8 mouse cellular contexts compared by ENCODE assay signal in the genomic region with DNA sequence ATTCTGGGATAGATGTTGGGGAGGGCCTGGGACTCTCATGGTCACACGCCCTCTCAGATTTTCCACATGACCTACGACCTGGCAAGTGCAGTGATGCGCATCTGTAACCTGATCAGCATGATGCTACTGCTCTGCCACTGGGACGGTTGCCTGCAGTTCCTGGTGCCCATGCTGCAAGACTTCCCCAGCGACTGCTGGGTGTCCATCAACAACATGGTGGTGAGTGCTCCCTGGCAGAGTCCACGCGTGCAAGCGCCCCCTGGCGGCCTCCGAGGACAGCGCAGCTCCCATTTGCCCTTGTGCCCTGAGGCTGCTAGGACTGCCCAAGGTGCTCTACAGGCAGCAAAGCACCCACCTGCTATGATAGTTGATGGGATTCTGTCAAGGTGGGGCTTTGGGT. TPM values are rescaled to one million over a fixed set of nuclear protein-coding genes. Genes with fewer than 3 reads are reported as not detected.
DNase-seq lines count a peak whose midpoint lies in the region; ATAC-seq and TF ChIP-seq lines count a peak whose summit lies in the region.
"Had no signal": no experiment of that assay in that cellular context is flagged by ENCODE, and none has a peak within 500 bp of the region (broad histone marks: within the 10 kb centered on the region; RNA-seq: fewer than 3 reads in every experiment).

No protein-coding gene starts in this region.

- DNase-seq in neural tube, embryonic 11.5 days (ENCODE audit: low spot score), result peak; percentile 48
- peak; percentile 85 for DNase-seq in adrenal gland, postnatal 14 days
- DNase-seq in gastrocnemius, postnatal 14 days, result peak; percentile 59
- DNase-seq in liver, embryonic 14.5 days (ENCODE audit: low read depth in 3 of 3, low spot score in 3 of 3), result peak in 1 of 3 experiments; percentile 47
- DNase-seq in spleen, adult 2 months (ENCODE audit: low read depth in 1 of 2, low spot score in 2 of 2), result peak in 1 of 2 experiments; percentile 27
- no peak for DNase-seq in left cerebral cortex, postnatal 14 days (ENCODE audit: low spot score in 2 of 2)

- H3K9me3 ChIP-seq in neural tube, embryonic 11.5 days (ENCODE audit: control insufficient read depth, low read length), result no peaks in the 10 kb centered on the region
- H3K9me3 ChIP-seq in neural tube, embryonic 15.5 days (replicated peaks), result no peaks in the 10 kb centered on the region
- no peaks in the 10 kb centered on the region for H3K9me3 ChIP-seq in liver, embryonic 14.5 days (ENCODE audit: control insufficient read depth, low read length)

- WGBS in neural tube, embryonic 11.5 days, result 42% methylated on average over 11 of the region's 11 CpGs
- 46% methylated on average over 11 of the region's 11 CpGs for WGBS in neural tube, embryonic 15.5 days
- 30% methylated on average over 11 of the region's 11 CpGs for WGBS in liver, embryonic 14.5 days (ENCODE audit: insufficient replicate concordance)
- WGBS in spleen, adult 2 months, result 37% methylated on average over 11 of the region's 11 CpGs

- TF ChIP-seq POLR2A in spleen, adult 2 months (IDR thresholded peaks at IDR 0.05; ENCODE audit: low read depth, low read length), result no peak

- ATAC-seq in neural tube, embryonic 11.5 days (ENCODE audit: insufficient read depth, low FRiP score, low TSS enrichment), result no peak
- ATAC-seq in neural tube, embryonic 15.5 days (ENCODE audit: low FRiP score), result no peak
- no peak for ATAC-seq in liver, embryonic 14.5 days (ENCODE audit: insufficient read depth)

- no peak for TF ChIP-seq EP300 in liver, embryonic 14.5 days (IDR thresholded peaks at IDR 0.05; ENCODE audit: low read depth)

- H3K4me2 ChIP-seq in neural tube, embryonic 11.5 days (ENCODE audit: low read depth), result no peak overlapping the region
- H3K4me2 ChIP-seq in neural tube, embryonic 15.5 days, result no peak overlapping the region
- H3K4me2 ChIP-seq in liver, embryonic 14.5 days (ENCODE audit: low read depth), result no peak overlapping the region

- H3K27me3 ChIP-seq in neural tube, embryonic 11.5 days (ENCODE audit: control insufficient read depth, insufficient read depth, low read length), result no peaks in the 10 kb centered on the region
- H3K27me3 ChIP-seq in neural tube, embryonic 15.5 days (replicated peaks), result no peaks in the 10 kb centered on the region; the same call in 1 of the 2 replicates
- H3K27me3 ChIP-seq in liver, embryonic 14.5 days (ENCODE audit: control insufficient read depth, insufficient read depth, low read length), result no peaks in the 10 kb centered on the region
- no peaks in the 10 kb centered on the region for H3K27me3 ChIP-seq in spleen, adult 2 months (ENCODE audit: control insufficient read depth, insufficient read depth, low read length)

- peak; percentile 99 for TF ChIP-seq CTCF in liver, embryonic 14.5 days (IDR thresholded peaks at IDR 0.05; ENCODE audit: low read depth)
- TF ChIP-seq CTCF in spleen, adult 2 months (IDR thresholded peaks at IDR 0.05; ENCODE audit: extremely low read depth, insufficient read depth, insufficient read length, insufficient replicate concordance), result peak; percentile 67; the same call in 1 of the 2 replicates

- H3K9ac ChIP-seq in neural tube, embryonic 11.5 days (ENCODE audit: low read length), result no peak overlapping the region
- no peak overlapping the region for H3K9ac ChIP-seq in neural tube, embryonic 15.5 days (replicated peaks)
- no peak overlapping the region for H3K9ac ChIP-seq in liver, embryonic 14.5 days (replicated peaks)

- no peak overlapping the region for H3K27ac ChIP-seq in neural tube, embryonic 11.5 days (ENCODE audit: low read depth, low read length)
- H3K27ac ChIP-seq in neural tube, embryonic 15.5 days (replicated peaks), result no peak overlapping the region
- no peak overlapping the region for H3K27ac ChIP-seq in liver, embryonic 14.5 days
- H3K27ac ChIP-seq in spleen, adult 2 months (ENCODE audit: insufficient read depth, low read length), result no peak overlapping the region

- intact Hi-C loops in gastrocnemius, postnatal 14 days (cut with DNase I; ENCODE audit: low total_unique reads), result no loop called here
- intact Hi-C loops in left cerebral cortex, postnatal 14 days (cut with DNase I), result no loop called here

- no peak overlapping the region for H3K4me3 ChIP-seq in neural tube, embryonic 11.5 days (ENCODE audit: low read depth, low read length)
- no peak overlapping the region for H3K4me3 ChIP-seq in neural tube, embryonic 15.5 days (replicated peaks)
- no peak overlapping the region for H3K4me3 ChIP-seq in liver, embryonic 14.5 days (ENCODE audit: insufficient read depth in 1 of 2, low read depth in 2 of 2, low read length in 2 of 2)
- H3K4me3 ChIP-seq in spleen, adult 2 months (ENCODE audit: extremely low read depth, insufficient read depth, insufficient read length), result no peak overlapping the region

- no peaks in the 10 kb centered on the region for H3K36me3 ChIP-seq in neural tube, embryonic 11.5 days (ENCODE audit: control insufficient read depth, insufficient read depth, low read length)
- peaks cover 18% of the 10 kb centered on the region for H3K36me3 ChIP-seq in neural tube, embryonic 15.5 days
- no peaks in the 10 kb centered on the region for H3K36me3 ChIP-seq in liver, embryonic 14.5 days (replicated peaks; ENCODE audit: control insufficient read depth, insufficient read depth, low read depth)
- no peaks in the 10 kb centered on the region for H3K36me3 ChIP-seq in spleen, adult 2 months (ENCODE audit: control insufficient read depth, insufficient read depth, low read length)

- no peaks in the 10 kb centered on the region for H3K4me1 ChIP-seq in neural tube, embryonic 11.5 days (ENCODE audit: control insufficient read depth, insufficient read depth, low read length)
- H3K4me1 ChIP-seq in neural tube, embryonic 15.5 days, result no peaks in the 10 kb centered on the region
- no peaks in the 10 kb centered on the region for H3K4me1 ChIP-seq in liver, embryonic 14.5 days (replicated peaks; ENCODE audit: control insufficient read depth in 2 of 2, insufficient read depth in 2 of 2, low read length in 1 of 2)
- no peaks in the 10 kb centered on the region for H3K4me1 ChIP-seq in spleen, adult 2 months (ENCODE audit: control insufficient read depth, insufficient read depth, insufficient read length)

RNA-seq across cellular contexts. Expression of a gene that starts 9.7 kb away (rescaled TPM):
- polyA plus RNA-seq in neural tube, embryonic 11.5 days (2014; fragmentation: Nextera tagmentation; extraction: Ambion mirVana), result 0.28 and 0.57 TPM in 2 replicates
- polyA plus RNA-seq in neural tube, embryonic 15.5 days (2015; fragmentation: Nextera tagmentation; extraction: Ambion mirVana), result 2.0 and 3.0 TPM in 2 replicates
- 7.1 and 10.6 TPM in 2 replicates for total RNA-seq in adrenal gland, postnatal 14 days (2021)
- total RNA-seq in gastrocnemius, postnatal 14 days (2021), result under 1 TPM; 0.42 to 0.78 TPM
- polyA plus RNA-seq in liver, embryonic 14.5 days (2012; rRNA removed), result 0.09 and 0.17 TPM in 2 replicates
- not detected in 2 replicates for polyA plus RNA-seq in liver, embryonic 14.5 days (2014; fragmentation: Nextera tagmentation; extraction: Ambion mirVana)
- 0.77 and 1.5 TPM in 2 replicates for polyA plus RNA-seq in spleen, adult 2 months (2012; rRNA removed)
- total RNA-seq in left cerebral cortex, postnatal 14 days (2021), result 10 to 100 TPM; 93.4 to 99.2 TPM

RNA-seq across cellular contexts. Expression of a gene that starts 20.3 kb away (rescaled TPM):
- polyA plus RNA-seq in neural tube, embryonic 11.5 days (2014; fragmentation: Nextera tagmentation; extraction: Ambion mirVana), result 29.5 and 34.1 TPM in 2 replicates
- 43.4 TPM in 2 replicates for polyA plus RNA-seq in neural tube, embryonic 15.5 days (2015; fragmentation: Nextera tagmentation; extraction: Ambion mirVana)
- total RNA-seq in adrenal gland, postnatal 14 days (2021), result 59.2 and 65.4 TPM in 2 replicates
- 10 to 100 TPM; 21.5 to 21.6 TPM for total RNA-seq in gastrocnemius, postnatal 14 days (2021)
- polyA plus RNA-seq in liver, embryonic 14.5 days (2012; rRNA removed), result 17.4 and 17.9 TPM in 2 replicates
- polyA plus RNA-seq in liver, embryonic 14.5 days (2014; fragmentation: Nextera tagmentation; extraction: Ambion mirVana), result 10.1 and 13.3 TPM in 2 replicates
- 60.5 and 62.5 TPM in 2 replicates for polyA plus RNA-seq in spleen, adult 2 months (2012; rRNA removed)
- 10 to 100 TPM; 43.8 to 45.4 TPM for total RNA-seq in left cerebral cortex, postnatal 14 days (2021)

RNA-seq across cellular contexts. Expression of a gene that starts 21.8 kb away (rescaled TPM):
- 591 and 595 TPM in 2 replicates for polyA plus RNA-seq in neural tube, embryonic 11.5 days (2014; fragmentation: Nextera tagmentation; extraction: Ambion mirVana)
- polyA plus RNA-seq in neural tube, embryonic 15.5 days (2015; fragmentation: Nextera tagmentation; extraction: Ambion mirVana), result 958 and 1,001 TPM in 2 replicates
- total RNA-seq in adrenal gland, postnatal 14 days (2021), result 598 and 707 TPM in 2 replicates
- total RNA-seq in gastrocnemius, postnatal 14 days (2021), result 100 to 1,000 TPM; 496 to 497 TPM
- 469 and 579 TPM in 2 replicates for polyA plus RNA-seq in liver, embryonic 14.5 days (2012; rRNA removed)
- polyA plus RNA-seq in liver, embryonic 14.5 days (2014; fragmentation: Nextera tagmentation; extraction: Ambion mirVana), result 809 and 828 TPM in 2 replicates
- polyA plus RNA-seq in spleen, adult 2 months (2012; rRNA removed), result 208 and 255 TPM in 2 replicates
- 100 to 1,000 TPM; 785 to 820 TPM for total RNA-seq in left cerebral cortex, postnatal 14 days (2021)

RNA-seq across cellular contexts. Expression of a gene that starts 28.8 kb away (rescaled TPM):
- polyA plus RNA-seq in neural tube, embryonic 11.5 days (2014; fragmentation: Nextera tagmentation; extraction: Ambion mirVana), result 0.20 and 0.84 TPM in 2 replicates
- 2.7 and 3.4 TPM in 2 replicates for polyA plus RNA-seq in neural tube, embryonic 15.5 days (2015; fragmentation: Nextera tagmentation; extraction: Ambion mirVana)
- total RNA-seq in adrenal gland, postnatal 14 days (2021), result not detected in 2 replicates
- not detected for total RNA-seq in gastrocnemius, postnatal 14 days (2021)
- polyA plus RNA-seq in liver, embryonic 14.5 days (2012; rRNA removed), result not detected in 2 replicates
- not detected in 2 replicates for polyA plus RNA-seq in liver, embryonic 14.5 days (2014; fragmentation: Nextera tagmentation; extraction: Ambion mirVana)
- polyA plus RNA-seq in spleen, adult 2 months (2012; rRNA removed), result not detected in 2 replicates
- 1 to 10 TPM; 1.4 to 2.1 TPM for total RNA-seq in left cerebral cortex, postnatal 14 days (2021)
- total RNA-seq: heart, adult 18-20 months had no signal

RNA-seq across cellular contexts. Expression of a gene that starts 37.3 kb away (rescaled TPM):
- 0.57 and 0.62 TPM in 2 replicates for polyA plus RNA-seq in neural tube, embryonic 11.5 days (2014; fragmentation: Nextera tagmentation; extraction: Ambion mirVana)
- polyA plus RNA-seq in neural tube, embryonic 15.5 days (2015; fragmentation: Nextera tagmentation; extraction: Ambion mirVana), result 1.1 TPM in 2 replicates
- total RNA-seq in adrenal gland, postnatal 14 days (2021), result 0.89 and 1.1 TPM in 2 replicates
- 1 to 10 TPM; 2.3 to 2.9 TPM for total RNA-seq in gastrocnemius, postnatal 14 days (2021)
- 0.13 TPM in 2 replicates for polyA plus RNA-seq in liver, embryonic 14.5 days (2012; rRNA removed)
- polyA plus RNA-seq in liver, embryonic 14.5 days (2014; fragmentation: Nextera tagmentation; extraction: Ambion mirVana), result not detected in 2 replicates
- polyA plus RNA-seq in spleen, adult 2 months (2012; rRNA removed), result 1.7 and 1.8 TPM in 2 replicates
- 1 to 10 TPM in 1 of 2 experiments, under 1 TPM in 1; 0.81 to 1.6 TPM for total RNA-seq in left cerebral cortex, postnatal 14 days (2021)

Comparison
In these comparisons a context has a peak if more than half of its experiments do, and no peak if none do; other contexts are left out.
1. DNase-seq: peak in neural tube, embryonic 11.5 days (single experiment), adrenal gland, postnatal 14 days (single experiment) and gastrocnemius, postnatal 14 days (single experiment); none in left cerebral cortex, postnatal 14 days (0 of 2).